Mouse (Mus musculus) kidney, adult 8-10 months (tissue): ENCODE measurements around the gene 1700030J22Rik.
A peak's percentile ranks its signal among the peaks of the same experiment; 100 is the strongest.

Source experiments
- DNase-seq, 2 experiments: peaks; one replicate each; pipeline ENCODE4 v3.0.0; 2022

1700030J22Rik gene

GRCm38 (mm10) chr8:116978631-116979256 is at the start of gene 1700030J22Rik:
TSS of gene 1700030J22Rik (minus strand) at chr8:116978959.
- peak; percentile 98 for DNase-seq

DNA sequence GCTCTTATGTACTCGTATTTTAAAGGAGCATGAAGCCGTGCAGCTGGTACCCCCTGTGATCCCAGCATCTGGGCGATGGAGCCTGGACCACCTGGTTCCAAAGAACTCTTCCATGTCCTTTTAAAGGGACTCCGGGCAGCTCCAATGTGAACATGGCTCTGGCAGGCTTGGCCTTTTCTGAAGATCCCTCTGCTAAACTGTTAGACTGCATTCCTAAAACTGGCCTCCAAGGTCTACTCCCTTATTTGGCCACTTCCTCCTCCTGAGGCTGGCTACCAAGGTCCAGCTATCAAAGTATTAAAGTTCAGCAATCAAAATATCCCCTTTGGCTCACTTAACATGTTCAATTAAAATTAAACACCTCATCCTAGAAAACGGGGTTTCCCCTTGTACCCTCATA is 48.8 kb upstream of the 1700030J22Rik start:
- DNase-seq, result no peak

DNA sequence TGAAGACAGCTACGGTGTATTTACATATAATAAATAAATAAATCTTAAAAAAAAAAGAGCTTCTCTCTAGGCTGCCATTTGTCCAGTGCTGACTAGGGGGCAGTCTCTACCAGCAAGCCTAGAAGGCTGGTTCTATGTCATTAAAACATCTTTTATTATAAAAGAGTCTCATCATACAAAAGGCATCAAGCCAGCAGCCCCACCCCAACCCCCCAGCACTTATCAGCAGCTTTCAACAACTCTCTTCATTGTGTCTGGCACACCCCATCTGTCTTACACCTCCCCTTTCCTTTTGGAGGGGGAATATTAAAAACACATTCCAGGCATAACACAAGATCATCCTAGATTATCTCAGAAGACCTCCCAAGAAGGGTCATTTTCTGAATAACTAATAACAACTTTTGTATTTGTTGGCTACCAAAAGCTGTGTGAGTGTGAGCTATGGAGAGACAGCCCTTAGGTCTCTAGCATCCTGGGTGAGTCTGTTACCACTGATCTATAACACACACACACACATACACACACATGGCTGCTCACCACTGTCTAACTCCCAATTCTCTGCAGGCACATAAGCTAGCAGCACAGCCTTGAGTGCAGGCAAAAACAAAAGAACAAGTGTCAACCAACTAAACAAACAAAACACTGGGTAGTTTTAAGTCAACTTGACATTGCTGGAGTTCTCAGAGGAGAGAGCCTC is 43.7 kb upstream of the 1700030J22Rik start:
- DNase-seq, result no peak

- DNase-seq, result no peak
Measured at GRCm38 (mm10) chr8:117019323-117020275, 40.8 kb upstream of the 1700030J22Rik start.

DNA sequence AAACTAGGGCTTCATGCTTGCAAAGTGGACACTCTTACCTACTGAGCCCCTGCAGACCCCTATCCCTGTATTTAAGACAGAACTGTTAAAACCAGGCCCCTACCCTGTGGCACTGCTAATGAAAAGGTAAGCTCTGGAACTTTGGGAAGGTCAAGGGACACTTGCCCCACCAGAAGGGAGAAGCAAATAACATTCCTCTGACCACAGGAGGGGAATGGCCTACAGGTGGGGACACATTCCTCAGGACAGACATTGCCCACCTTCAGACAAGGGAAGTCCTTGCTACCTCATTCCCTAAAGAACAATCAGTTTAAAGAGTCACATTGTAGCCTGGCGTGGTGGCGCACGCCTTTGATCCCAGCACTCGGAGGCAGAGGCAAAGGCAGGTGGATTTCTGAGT is 39.1 kb upstream of the 1700030J22Rik start:
- DNase-seq, result no peak

- no peak for DNase-seq
Measured at GRCm38 (mm10) chr8:117017006-117017405, 38.2 kb upstream of the 1700030J22Rik start.

GRCm38 (mm10) chr8:117015670-117016069 is 36.9 kb upstream of the 1700030J22Rik start:
- no peak for DNase-seq

DNA sequence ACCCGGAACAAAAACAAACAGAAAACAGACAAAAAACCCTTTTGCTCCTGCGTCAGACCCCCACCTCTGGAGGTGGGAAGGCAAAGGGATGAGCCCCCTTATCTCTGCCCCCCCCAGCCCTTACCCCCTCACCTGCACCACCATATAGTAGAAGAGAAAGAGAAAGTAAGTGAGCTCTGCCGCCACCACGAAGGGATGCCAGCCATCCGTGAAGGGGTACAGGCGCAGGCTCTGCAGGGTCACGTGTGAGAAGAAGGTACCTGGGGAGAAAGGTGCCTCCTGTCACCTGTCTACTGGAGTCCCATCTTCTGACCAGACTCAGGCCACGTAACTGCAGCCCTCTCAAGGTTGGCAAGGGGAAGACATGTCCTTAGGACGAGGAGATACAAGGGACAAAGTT is 32.6 kb upstream of the 1700030J22Rik start:
- no peak for DNase-seq

- DNase-seq, result no peak
Measured at GRCm38 (mm10) chr8:116994016-116994716, 15.4 kb upstream of the 1700030J22Rik start.

- DNase-seq, result peak; percentile 99 to 100
Measured at GRCm38 (mm10) chr8:116993095-116993867, 14.5 kb upstream of the 1700030J22Rik start, which contains the start of gene Gcsh. TSS of gene Gcsh (minus strand) at chr8:116993537.

GRCm38 (mm10) chr8:116992176-116992971 is 13.6 kb upstream of the 1700030J22Rik start:
- DNase-seq, result peak; percentile 72 to 82

- DNase-seq, result peak; percentile 22 to 52
Measured at GRCm38 (mm10) chr8:116991241-116991640, 12.5 kb upstream of the 1700030J22Rik start.

- no peak for DNase-seq
Measured at GRCm38 (mm10) chr8:116989842-116990241, 11.1 kb upstream of the 1700030J22Rik start.

GRCm38 (mm10) chr8:116980117-116980516 is 1.4 kb upstream of the 1700030J22Rik start:
- peak; percentile 52 to 58 for DNase-seq

- no peak for DNase-seq
Measured at GRCm38 (mm10) chr8:116978052-116978451, 707 bp downstream of the 1700030J22Rik start.

DNA sequence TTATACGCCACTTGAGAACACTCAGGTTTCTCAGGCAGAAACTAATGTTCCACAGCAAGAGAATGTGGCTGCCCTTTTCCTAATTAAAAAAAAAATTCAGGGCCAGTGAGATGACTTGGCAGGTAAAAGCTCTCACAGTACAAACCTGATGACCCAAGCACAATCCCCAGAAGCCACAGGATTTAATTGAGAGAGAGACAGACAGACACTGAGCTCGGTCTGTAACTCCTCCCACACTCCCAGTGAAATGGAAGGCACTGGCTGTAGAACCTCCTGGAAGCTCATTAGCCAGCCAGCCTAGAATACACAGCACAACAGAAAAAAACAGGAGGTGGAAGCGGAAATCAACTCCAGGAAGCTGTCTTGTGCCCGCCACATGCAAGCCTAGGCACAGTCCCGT is 3.2 kb downstream of the 1700030J22Rik start:
- peak; percentile 52 to 53 for DNase-seq

DNA sequence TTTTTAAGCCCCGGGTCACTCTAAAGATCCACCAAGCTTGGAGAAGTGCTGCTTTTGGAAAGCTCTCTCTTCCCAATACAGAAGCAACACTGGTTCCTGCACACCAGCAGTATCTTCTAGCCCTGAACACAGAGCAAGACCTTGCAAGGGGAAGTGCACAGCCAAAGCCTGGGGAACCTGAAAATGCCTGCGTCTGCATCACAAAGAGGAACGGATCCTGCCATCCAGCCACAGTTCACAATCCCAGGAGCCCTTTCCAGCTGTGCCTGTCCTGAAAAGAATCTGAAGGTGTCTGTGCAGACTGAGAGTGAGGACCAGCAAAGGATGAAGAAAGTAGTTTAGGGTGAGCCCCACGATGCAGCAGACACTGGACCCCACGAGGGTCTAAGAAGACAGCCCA is 3.7 kb downstream of the 1700030J22Rik start:
- no peak for DNase-seq

DNA sequence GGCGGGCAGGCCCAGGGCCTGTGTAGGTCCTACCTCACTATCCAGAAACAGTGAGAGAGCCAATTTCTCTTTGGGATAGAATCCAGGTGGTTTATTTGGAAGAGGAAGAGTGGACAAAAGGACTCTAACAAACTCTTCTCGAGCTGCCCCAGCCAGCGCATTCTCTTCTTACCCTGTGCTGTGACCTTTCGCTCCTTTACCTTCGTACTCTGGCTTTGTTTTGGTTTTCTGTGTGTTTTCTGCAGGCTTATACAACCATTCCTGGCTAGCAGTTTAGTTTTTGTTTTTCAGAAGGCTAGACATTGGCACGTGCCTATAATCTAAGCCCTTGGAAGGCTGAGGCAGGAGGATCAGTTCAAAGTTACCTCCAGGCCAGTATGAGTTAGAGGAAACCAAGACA is 9.2 kb downstream of the 1700030J22Rik start:
- peak; percentile 34 to 74 for DNase-seq

DNA sequence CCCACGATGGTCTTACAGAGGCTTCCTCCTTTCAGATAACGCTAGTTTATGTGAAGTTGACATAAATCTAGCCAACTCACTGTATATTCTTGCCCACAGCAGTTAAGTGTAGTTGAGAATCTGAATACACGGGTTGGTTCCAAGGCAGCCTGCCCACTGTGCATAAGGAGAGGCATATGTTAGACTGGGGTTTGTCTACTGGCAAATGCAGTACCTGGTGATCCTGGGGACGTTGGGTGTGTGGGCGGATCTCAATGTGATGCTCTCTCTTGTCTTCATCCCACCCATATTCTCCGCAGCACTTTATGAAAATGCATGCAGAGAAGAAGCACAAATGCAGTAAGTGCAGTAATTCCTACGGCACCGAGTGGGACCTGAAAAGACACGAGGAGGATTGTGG is 24.3 kb downstream of the 1700030J22Rik start:
- no peak for DNase-seq

- no peak for DNase-seq
Measured at GRCm38 (mm10) chr8:116952428-116952827, 26.3 kb downstream of the 1700030J22Rik start.

DNA sequence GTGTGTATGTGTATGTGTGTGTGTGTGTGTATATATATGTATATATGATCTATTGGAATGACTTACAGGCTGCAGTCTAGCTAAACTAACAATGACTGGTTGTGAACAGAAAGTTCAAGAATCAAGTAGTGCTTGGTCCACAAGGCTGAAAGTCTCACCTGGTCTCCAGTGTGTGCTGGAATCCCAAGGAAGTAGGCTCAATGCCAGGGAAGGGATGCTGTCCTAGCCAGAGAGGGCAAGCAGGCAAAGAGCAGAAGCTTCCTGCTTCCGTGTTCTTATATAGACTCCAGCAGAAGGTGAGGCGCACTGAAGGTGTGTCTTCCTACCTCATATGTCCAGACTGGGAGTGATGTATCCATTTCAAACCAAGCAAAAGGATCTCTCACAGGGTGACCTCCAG is 27.0 kb downstream of the 1700030J22Rik start:
- DNase-seq, result no peak
